Mouse (Mus musculus) hindbrain, postnatal 0 days (tissue): ENCODE data around the gene Tjp2. TPM values are rescaled to one million over a fixed set of nuclear protein-coding genes. Genes with fewer than 3 reads are reported as not detected.

Source experiments
- ATAC-seq: fragments of 200-750 bp; cut with Nextera tagmentation; 2 replicates; pipeline ENCODE4 v1.8.0; 2017; ENCODE audit warnings: mild to moderate bottlenecking, moderate TSS enrichment, moderate library complexity
- DNase-seq: peaks from one replicate; pipeline ENCODE4 v3.0.0-alpha.2; 2015; ENCODE audit warnings: low spot score
- H3K27ac ChIP-seq: fragments of 300-500 bp; sonication (generic); 2 replicates; pipeline ENCODE4 v1.5.1; 2014; ENCODE audit warnings: mild to moderate bottlenecking
- H3K27me3 ChIP-seq: fragments of 300-500 bp; sonication (generic); 2 replicates; pipeline ENCODE4 v1.6.1; 2014; ENCODE audit warnings: low read length, mixed read lengths; ENCODE audit not compliant: insufficient read depth
- H3K36me3 ChIP-seq: fragments of 300-500 bp; sonication (generic); 2 replicates; pipeline ENCODE4 v1.6.1; 2014; ENCODE audit warnings: low read length, mixed read lengths; ENCODE audit not compliant: insufficient read depth
- H3K4me1 ChIP-seq: fragments of 300-500 bp; sonication (generic); 2 replicates; pipeline ENCODE4 v1.6.1; 2014; ENCODE audit warnings: antibody characterized with exemption, low read length, mixed read lengths; ENCODE audit not compliant: insufficient read depth
- H3K4me2 ChIP-seq: fragments of 300-500 bp; sonication (generic); 2 replicates; pipeline ENCODE4 v1.6.1; 2014; ENCODE audit warnings: low read depth, mild to moderate bottlenecking, low read length, moderate library complexity, mixed read lengths
- H3K4me3 ChIP-seq: fragments of 300-500 bp; sonication (generic); 2 replicates; pipeline ENCODE4 v1.5.1; 2014; ENCODE audit warnings: low read length
- H3K9ac ChIP-seq: fragments of 300-500 bp; sonication (generic); replicated peaks from 2 replicates; pipeline ENCODE4 v1.6.1; 2014; ENCODE audit warnings: mild to moderate bottlenecking, low read length, moderate library complexity, mixed read lengths
- H3K9me3 ChIP-seq: fragments of 300-500 bp; sonication (generic); 2 replicates; pipeline ENCODE4 v1.6.1; 2016; ENCODE audit warnings: low read length, mixed read lengths
- CTCF ChIP-seq: IDR thresholded peaks from 2 replicates; pipeline ENCODE4 v1.5.1; 2016; ENCODE audit warnings: antibody characterized with exemption, control low read depth, low read depth
- WGBS: fragments of 180-500 bp; shearing (Covaris S2); extraction: QIAGEN DNeasy Blood & Tissue Kit; methylation state at CpG from one replicate; pipeline ENCODE4 v1.1.7; 2014; 5-methylcytosine and 5-hydroxymethylcytosine counted together
- polyA plus RNA-seq: library from polyadenylated mRNA; unstranded; fragments of >200 nt; fragmentation: Nextera tagmentation; extraction: Ambion mirVana; gene quantifications from 2 replicates; pipeline ENCODE4 v1.2.1, GENCODE M21; 2015
- total RNA-seq: library from RNA; depleted of rRNA; stranded (reverse); fragments of >200 nt; gene quantifications from 2 replicates; pipeline ENCODE4 v1.2.3, GENCODE M21; 2014

Gene Tjp2
- total and polyA plus RNA-seq, 2 experiments from 2014 or later = 13.9 to 15.8 TPM

GRCm38 (mm10) chr19:24173020-24173419, 51.8 kb downstream of the Tjp2 start:
- Histone ChIP-seq H3K4me1 (no peaks in the 10 kb centered on the region), H3K36me3 (no peaks in the 10 kb centered on the region), H3K9ac (peak overlapping the region; percentile 72; the same call in 1 of the 2 replicates), H3K9me3 (no peaks in the 10 kb centered on the region), H3K27ac (peak overlapping the region; percentile 82; the same call in 1 of the 2 replicates), H3K27me3 (no peaks in the 10 kb centered on the region), H3K4me2 (peak overlapping the region; percentile 69), H3K4me3 (peak overlapping the region; percentile 84)
- 20% methylated on average over 6 of the region's 6 CpGs for WGBS
- DNase-seq = no peak
- no peak for ATAC-seq
- TF ChIP-seq CTCF = no peak

GRCm38 (mm10) chr19:24168531-24168930, 56.3 kb downstream of the Tjp2 start:
- Histone ChIP-seq H3K27me3 (no peaks in the 10 kb centered on the region), H3K36me3 (no peaks in the 10 kb centered on the region), H3K9ac (no peak overlapping the region), H3K27ac (no peak overlapping the region), H3K9me3 (no peaks in the 10 kb centered on the region), H3K4me3 (no peak overlapping the region), H3K4me1 (no peaks in the 10 kb centered on the region), H3K4me2 (no peak overlapping the region)
- 78% methylated on average over 10 of the region's 10 CpGs for whole genome bisulfite sequencing
- DNase-seq (no peak), ATAC-seq (no peak)
- TF ChIP-seq CTCF = no peak

GRCm38 (mm10) chr19:24166516-24167091, 58.2 kb downstream of the Tjp2 start:
- no peak for ATAC-seq
- no peak overlapping the region for H3K27ac ChIP-seq
- TF ChIP-seq CTCF = no peak

GRCm38 (mm10) chr19:24163974-24164373, 60.9 kb downstream of the Tjp2 start:
- WGBS = 44% methylated on average over 4 of the region's 4 CpGs
- Histone ChIP-seq H3K36me3 (no peaks in the 10 kb centered on the region), H3K9ac (no peak overlapping the region), H3K27me3 (no peaks in the 10 kb centered on the region), H3K4me2 (no peak overlapping the region), H3K4me3 (no peak overlapping the region), H3K9me3 (no peaks in the 10 kb centered on the region), H3K4me1 (no peaks in the 10 kb centered on the region; the same call in 1 of the 2 replicates), H3K27ac (peak overlapping the region; percentile 26; the same call in 1 of the 2 replicates)
- no peak for TF ChIP-seq CTCF
- DNase-seq (no peak), ATAC-seq (no peak)

More at GRCm38 (mm10) chr19:24166516-24167091, 58.2 kb downstream of the Tjp2 start:
- no peaks in the 10 kb centered on the region for H3K27me3 ChIP-seq
- H3K4me3 ChIP-seq = 0 out of 2 replicates have a peak overlapping the region, but pooled peaks have one; percentile 3
- H3K4me2 ChIP-seq = peak overlapping the region; percentile 37
- no peaks in the 10 kb centered on the region for H3K9me3 ChIP-seq
- no peak for DNase-seq
- no peaks in the 10 kb centered on the region; the same call in 1 of the 2 replicates for H3K4me1 ChIP-seq
- 25% methylated on average over 17 of the region's 17 CpGs for WGBS
- no peaks in the 10 kb centered on the region for H3K36me3 ChIP-seq
- H3K9ac ChIP-seq = no peak overlapping the region

- Histone ChIP-seq H3K4me2 (peak overlapping the region; percentile 34), H3K9ac (no peak overlapping the region), H3K4me3 (no peak overlapping the region), H3K27me3 (no peaks in the 10 kb centered on the region), H3K9me3 (no peaks in the 10 kb centered on the region), H3K4me1 (no peaks in the 10 kb centered on the region; the same call in 1 of the 2 replicates), H3K27ac (peak overlapping the region; percentile 77), H3K36me3 (no peaks in the 10 kb centered on the region)
- 14% methylated on average over 8 of the region's 8 CpGs for WGBS
- ATAC-seq (peak; percentile 90), DNase-seq (peak; percentile 52)
- TF ChIP-seq CTCF = no peak
Observed at GRCm38 (mm10) chr19:24160460-24160859, 64.4 kb downstream of the Tjp2 start.

DNA sequence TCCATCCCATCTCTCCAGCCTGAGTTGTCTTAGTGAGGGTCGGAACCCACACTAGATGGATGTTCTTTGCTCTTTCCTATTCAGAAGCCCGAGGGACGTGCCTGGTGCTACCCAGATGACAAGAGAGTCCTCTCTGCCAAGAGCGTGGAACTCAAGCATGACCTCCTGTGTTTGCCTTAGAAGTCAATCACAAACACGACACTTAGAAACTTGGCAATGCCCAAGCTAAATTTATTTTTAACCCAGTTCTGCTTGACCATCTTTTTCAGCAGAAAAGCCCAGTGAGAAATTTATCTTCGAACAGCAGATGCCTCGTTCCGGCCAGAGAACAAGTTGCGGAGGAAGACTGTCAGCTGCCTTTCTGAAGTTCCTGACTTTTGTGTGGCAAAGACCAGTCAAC, 65.1 kb downstream of the Tjp2 start:
- H3K27me3 ChIP-seq = no peaks in the 10 kb centered on the region
- no peak overlapping the region for H3K9ac ChIP-seq
- H3K27ac ChIP-seq = peak overlapping the region; percentile 77; the same call in 1 of the 2 replicates
- peak overlapping the region; percentile 34 for H3K4me2 ChIP-seq
- 34% methylated on average over 9 of the region's 9 CpGs for WGBS
- peak; percentile 39; the same call in 1 of the 2 replicates for ATAC-seq
- H3K9me3 ChIP-seq = no peaks in the 10 kb centered on the region
- no peak overlapping the region for H3K4me3 ChIP-seq
- peak; percentile 45 for DNase-seq
- no peak for TF ChIP-seq CTCF
- no peaks in the 10 kb centered on the region; the same call in 1 of the 2 replicates for H3K4me1 ChIP-seq
- no peaks in the 10 kb centered on the region for H3K36me3 ChIP-seq

DNA sequence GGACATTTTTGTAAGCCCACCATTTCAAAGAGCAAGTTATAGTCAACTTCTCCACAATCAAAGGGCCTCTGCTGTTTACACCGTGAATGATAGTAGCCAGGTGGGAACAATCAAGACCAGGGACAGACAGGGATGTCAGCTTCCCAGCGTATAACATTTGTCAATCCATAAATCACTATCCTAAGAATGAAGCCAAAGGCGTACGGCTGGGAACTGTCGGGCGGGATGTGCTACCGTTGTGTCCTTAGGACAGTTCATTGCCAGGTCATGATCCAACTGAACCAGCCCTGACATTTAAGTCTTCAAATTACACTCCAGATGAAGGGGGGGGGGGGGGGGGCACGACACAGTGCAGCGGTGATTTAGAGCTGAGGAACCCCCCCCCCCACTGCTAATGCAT, 65.5 kb downstream of the Tjp2 start:
- Histone ChIP-seq H3K36me3 (no peaks in the 10 kb centered on the region), H3K9me3 (no peaks in the 10 kb centered on the region), H3K4me3 (no peak overlapping the region), H3K27ac (0 out of 2 replicates have a peak overlapping the region, but pooled peaks have one; percentile 77), H3K9ac (no peak overlapping the region), H3K4me1 (no peaks in the 10 kb centered on the region; the same call in 1 of the 2 replicates), H3K27me3 (no peaks in the 10 kb centered on the region), H3K4me2 (peak overlapping the region; percentile 34; the same call in 1 of the 2 replicates)
- no peak for ATAC-seq
- TF ChIP-seq CTCF = no peak
- WGBS = 52% methylated on average over 9 of the region's 9 CpGs
- DNase-seq = no peak
